Mouse (Mus musculus): ENCODE measurements around the gene Mcee. TPM values are rescaled to one million over a fixed set of nuclear protein-coding genes. Genes with fewer than 3 reads are reported as not detected.

The Mcee gene
- total and polyA plus RNA-seq, 2 experiments from 2014 or later, result 13.7 to 41.6 TPM

GRCm38 (mm10) chr7:64358666-64359065, 33.7 kb upstream of the Mcee start:
- 84% methylated on average over 6 of the region's 6 CpGs for WGBS
- Histone ChIP-seq H3K36me3 (ENCODE audit: insufficient read depth) (peaks cover 41% of the 10 kb centered on the region), H3K4me1 (ENCODE audit: insufficient read depth) (no peaks in the 10 kb centered on the region)

GRCm38 (mm10) chr7:64359943-64360585, 32.3 kb upstream of the Mcee start:
- H3K4me2 ChIP-seq (ENCODE audit: low read depth), result no peak overlapping the region
- no peak overlapping the region; the same call in 1 of the 2 replicates for H3K27ac ChIP-seq (ENCODE audit: low read depth, low read length)
- H3K9me3 ChIP-seq (ENCODE audit: low read length), result no peaks in the 10 kb centered on the region
- ATAC-seq (no peak), DNase-seq (no peak)
- H3K9ac ChIP-seq, result no peak overlapping the region
- no peaks in the 10 kb centered on the region for H3K4me1 ChIP-seq (ENCODE audit: insufficient read depth)
- no peak overlapping the region for H3K4me3 ChIP-seq (ENCODE audit: low read depth, low read length)
- TF ChIP-seq CTCF (IDR thresholded peaks at IDR 0.05; ENCODE audit: low read depth), result no peak
- 88% methylated on average over 20 of the region's 20 CpGs for WGBS
- no peaks in the 10 kb centered on the region for H3K27me3 ChIP-seq (ENCODE audit: insufficient read depth, low read length)
- H3K36me3 ChIP-seq (ENCODE audit: insufficient read depth), result peaks cover 53% of the 10 kb centered on the region

More at GRCm38 (mm10) chr7:64358666-64359065, 33.7 kb upstream of the Mcee start:
- Histone ChIP-seq H3K27me3 (ENCODE audit: insufficient read depth, low read length) (no peaks in the 10 kb centered on the region), H3K27ac (ENCODE audit: low read depth, low read length) (no peak overlapping the region), H3K4me3 (ENCODE audit: low read depth, low read length) (no peak overlapping the region), H3K9me3 (ENCODE audit: low read length) (no peaks in the 10 kb centered on the region), H3K4me2 (ENCODE audit: low read depth) (no peak overlapping the region), H3K9ac (no peak overlapping the region)
- no peak for ATAC-seq
- DNase-seq, result no peak
- TF ChIP-seq CTCF (IDR thresholded peaks at IDR 0.05; ENCODE audit: low read depth), result no peak

GRCm38 (mm10) chr7:64360586-64360945, 31.8 kb upstream of the Mcee start:
- Histone ChIP-seq H3K4me2 (ENCODE audit: low read depth) (no peak overlapping the region), H3K27me3 (ENCODE audit: insufficient read depth, low read length) (no peaks in the 10 kb centered on the region), H3K27ac (ENCODE audit: low read depth, low read length) (no peak overlapping the region), H3K4me3 (ENCODE audit: low read depth, low read length) (no peak overlapping the region), H3K36me3 (ENCODE audit: insufficient read depth) (peaks cover 56% of the 10 kb centered on the region), H3K9me3 (ENCODE audit: low read length) (no peaks in the 10 kb centered on the region), H3K4me1 (ENCODE audit: insufficient read depth) (no peaks in the 10 kb centered on the region), H3K9ac (no peak overlapping the region)
- ATAC-seq (peak; percentile 64), DNase-seq (no peak)
- TF ChIP-seq CTCF (IDR thresholded peaks at IDR 0.05; ENCODE audit: low read depth), result no peak
- WGBS, result 44% methylated on average over 3 of the region's 3 CpGs

- H3K4me3 ChIP-seq (ENCODE audit: low read depth, low read length), result no peak overlapping the region
- no peak overlapping the region for H3K4me2 ChIP-seq (ENCODE audit: low read depth)
- H3K9ac ChIP-seq, result no peak overlapping the region
- TF ChIP-seq CTCF (IDR thresholded peaks at IDR 0.05; ENCODE audit: low read depth), result no peak
- H3K27ac ChIP-seq (ENCODE audit: low read depth, low read length), result no peak overlapping the region
- no peaks in the 10 kb centered on the region for H3K9me3 ChIP-seq (ENCODE audit: low read length)
- WGBS, result 90% methylated on average over 5 of the region's 5 CpGs
- ATAC-seq (no peak), DNase-seq (no peak)
- H3K36me3 ChIP-seq (ENCODE audit: insufficient read depth), result peaks cover 46% of the 10 kb centered on the region
- no peaks in the 10 kb centered on the region for H3K27me3 ChIP-seq (ENCODE audit: insufficient read depth, low read length)
- no peaks in the 10 kb centered on the region for H3K4me1 ChIP-seq (ENCODE audit: insufficient read depth)
These were observed 26.5 kb upstream of the Mcee start for GRCm38 (mm10) chr7:64365863-64366262.

- peaks cover 20% of the 10 kb centered on the region for H3K36me3 ChIP-seq (ENCODE audit: insufficient read depth)
- no peaks in the 10 kb centered on the region for H3K4me1 ChIP-seq (ENCODE audit: insufficient read depth)
- DNase-seq, result no peak
- no peaks in the 10 kb centered on the region for H3K27me3 ChIP-seq (ENCODE audit: insufficient read depth, low read length)
- ATAC-seq, result no peak
- no peak overlapping the region for H3K27ac ChIP-seq (ENCODE audit: low read depth, low read length)
- WGBS, result 92% methylated on average over 6 of the region's 6 CpGs
- no peak for TF ChIP-seq CTCF (IDR thresholded peaks at IDR 0.05; ENCODE audit: low read depth)
- no peak overlapping the region for H3K9ac ChIP-seq
- H3K4me3 ChIP-seq (ENCODE audit: low read depth, low read length), result no peak overlapping the region
- H3K9me3 ChIP-seq (ENCODE audit: low read length), result no peaks in the 10 kb centered on the region
- no peak overlapping the region for H3K4me2 ChIP-seq (ENCODE audit: low read depth)
These were observed 22.6 kb upstream of the Mcee start for GRCm38 (mm10) chr7:64369841-64370240.

GRCm38 (mm10) chr7:64371940-64372878, 20.2 kb upstream of the Mcee start:
- DNase-seq (no peak), ATAC-seq (no peak)
- no peaks in the 10 kb centered on the region for H3K27me3 ChIP-seq (ENCODE audit: insufficient read depth, low read length)
- no peaks in the 10 kb centered on the region for H3K4me1 ChIP-seq (ENCODE audit: insufficient read depth)
- no peak overlapping the region for H3K9ac ChIP-seq
- no peak overlapping the region for H3K27ac ChIP-seq (ENCODE audit: low read depth, low read length)
- no peak for TF ChIP-seq CTCF (IDR thresholded peaks at IDR 0.05; ENCODE audit: low read depth)
- H3K4me3 ChIP-seq (ENCODE audit: low read depth, low read length), result no peak overlapping the region
- no peaks in the 10 kb centered on the region for H3K9me3 ChIP-seq (ENCODE audit: low read length)
- peaks cover 18% of the 10 kb centered on the region for H3K36me3 ChIP-seq (ENCODE audit: insufficient read depth)
- WGBS, result 89% methylated on average over 23 of the region's 23 CpGs
- H3K4me2 ChIP-seq (ENCODE audit: low read depth), result no peak overlapping the region
